Mouse (Mus musculus): Measurements from ENCODE around the gene Myo1c. TPM values are rescaled to one million over a fixed set of nuclear protein-coding genes. Genes with fewer than 3 reads are reported as not detected.
A peak's percentile ranks its signal among the peaks of the same experiment; 100 is the strongest.

Gene Myo1c
- polyA plus RNA-seq, 1 experiment: 177 TPM

- TF ChIP-seq TCF12 (IDR thresholded peaks at IDR 0.05; ENCODE audit: insufficient read depth, poor library complexity, severe bottlenecking): no peak
- TF ChIP-seq MYOG (IDR thresholded peaks at IDR 0.05; ENCODE audit: control insufficient read depth in 1 of 3, insufficient read depth in 1 of 3, insufficient read length in 2 of 3, low read depth in 2 of 3): peak in 1 of 3 experiments; percentile 24
- no peak for TF ChIP-seq CEBPB (IDR thresholded peaks at IDR 0.05; ENCODE audit: insufficient read depth, poor library complexity, severe bottlenecking)
- TF ChIP-seq E2F4 (IDR thresholded peaks at IDR 0.05; ENCODE audit: insufficient read depth): peak; percentile 7
- peak; percentile 31 for TF ChIP-seq SRF (IDR thresholded peaks at IDR 0.05; ENCODE audit: control insufficient read depth, insufficient read length, low read depth)
- peak; percentile 99 for TF ChIP-seq POLR2AphosphoS2 (IDR thresholded peaks at IDR 0.05; ENCODE audit: insufficient read length, low read depth)
- TF ChIP-seq MAX (IDR thresholded peaks at IDR 0.05; ENCODE audit: low read depth): no peak
- TF ChIP-seq USF1 (IDR thresholded peaks at IDR 0.05; ENCODE audit: low read depth): no peak
- peak; percentile 93 for TF ChIP-seq POLR2A (IDR thresholded peaks at IDR 0.05; ENCODE audit: insufficient read length, low read depth)
- peak; percentile 16 for TF ChIP-seq REST (IDR thresholded peaks at IDR 0.05; ENCODE audit: insufficient read depth, insufficient read length)
- peak in 1 of 3 experiments; percentile 31 for TF ChIP-seq MYOD1 (IDR thresholded peaks at IDR 0.05; ENCODE audit: control insufficient read depth in 1 of 3, insufficient read length in 2 of 3, low read depth in 2 of 3)
- TF ChIP-seq TCF3 (IDR thresholded peaks at IDR 0.05; ENCODE audit: insufficient read length, low read depth): no peak
- Histone ChIP-seq H3K36me3 (ENCODE audit: control insufficient read depth, insufficient read depth) (peaks cover 9% of the 10 kb centered on the region), H3ac (ENCODE audit: control insufficient read depth, insufficient read length) (peak within 1 kb of the TSS; percentile 69), H3K4me2 (ENCODE audit: low read depth) (peak within 1 kb of the TSS; percentile 96), H3K27me3 (ENCODE audit: control insufficient read depth, insufficient read depth, insufficient read length) (no peaks in the 10 kb centered on the region), H3K79me2 (ENCODE audit: control insufficient read depth, insufficient read depth) (no peaks in the 10 kb centered on the region), H3K4me3 (peak within 1 kb of the TSS; percentile 76)
These were observed 19.6 kb upstream of the Myo1c start, which contains the start of gene Inpp5k for GRCm38 (mm10) chr11:75630645-75631229. Gene Inpp5k, plus strand, starts transcription at chr11:75630988.

GRCm38 (mm10) chr11:75631561-75632225 is 18.6 kb upstream of the Myo1c start:
- peak overlapping the region; percentile 76 for H3K4me3 ChIP-seq
- TF ChIP-seq CEBPB (IDR thresholded peaks at IDR 0.05; ENCODE audit: insufficient read depth, poor library complexity, severe bottlenecking) (no peak), MYOG (IDR thresholded peaks at IDR 0.05; ENCODE audit: control insufficient read depth in 1 of 3, insufficient read depth in 1 of 3, insufficient read length in 2 of 3, low read depth in 2 of 3) (no peak), TCF3 (IDR thresholded peaks at IDR 0.05; ENCODE audit: insufficient read length, low read depth) (no peak), E2F4 (IDR thresholded peaks at IDR 0.05; ENCODE audit: insufficient read depth) (no peak), REST (IDR thresholded peaks at IDR 0.05; ENCODE audit: insufficient read depth, insufficient read length) (no peak), MAX (IDR thresholded peaks at IDR 0.05; ENCODE audit: low read depth) (no peak), SRF (IDR thresholded peaks at IDR 0.05; ENCODE audit: control insufficient read depth, insufficient read length, low read depth) (no peak), USF1 (IDR thresholded peaks at IDR 0.05; ENCODE audit: low read depth) (no peak), MYOD1 (IDR thresholded peaks at IDR 0.05; ENCODE audit: control insufficient read depth in 1 of 3, insufficient read length in 2 of 3, low read depth in 2 of 3) (no peak), TCF12 (IDR thresholded peaks at IDR 0.05; ENCODE audit: insufficient read depth, poor library complexity, severe bottlenecking) (no peak), POLR2A (IDR thresholded peaks at IDR 0.05; ENCODE audit: insufficient read length, low read depth) (no peak), POLR2AphosphoS2 (IDR thresholded peaks at IDR 0.05; ENCODE audit: insufficient read length, low read depth) (no peak)
- H3ac ChIP-seq (ENCODE audit: control insufficient read depth, insufficient read length): peak overlapping the region; percentile 69
- H3K4me2 ChIP-seq (ENCODE audit: low read depth): peak overlapping the region; percentile 82
- no peaks in the 10 kb centered on the region for H3K27me3 ChIP-seq (ENCODE audit: control insufficient read depth, insufficient read depth, insufficient read length)
- peaks cover 13% of the 10 kb centered on the region for H3K36me3 ChIP-seq (ENCODE audit: control insufficient read depth, insufficient read depth)
- no peaks in the 10 kb centered on the region for H3K79me2 ChIP-seq (ENCODE audit: control insufficient read depth, insufficient read depth)

GRCm38 (mm10) chr11:75632921-75633320 is 17.4 kb upstream of the Myo1c start:
- Histone ChIP-seq H3K79me2 (ENCODE audit: control insufficient read depth, insufficient read depth) (no peaks in the 10 kb centered on the region), H3K27me3 (ENCODE audit: control insufficient read depth, insufficient read depth, insufficient read length) (no peaks in the 10 kb centered on the region), H3K36me3 (ENCODE audit: control insufficient read depth, insufficient read depth) (peaks cover 7% of the 10 kb centered on the region), H3K4me3 (no peak overlapping the region), H3ac (ENCODE audit: control insufficient read depth, insufficient read length) (no peak overlapping the region), H3K4me2 (ENCODE audit: low read depth) (no peak overlapping the region)
- TF ChIP-seq MYOG (IDR thresholded peaks at IDR 0.05; ENCODE audit: control insufficient read depth in 1 of 3, insufficient read depth in 1 of 3, insufficient read length in 2 of 3, low read depth in 2 of 3) (no peak), USF1 (IDR thresholded peaks at IDR 0.05; ENCODE audit: low read depth) (no peak), POLR2A (IDR thresholded peaks at IDR 0.05; ENCODE audit: insufficient read length, low read depth) (no peak), SRF (IDR thresholded peaks at IDR 0.05; ENCODE audit: control insufficient read depth, insufficient read length, low read depth) (no peak), E2F4 (IDR thresholded peaks at IDR 0.05; ENCODE audit: insufficient read depth) (no peak), POLR2AphosphoS2 (IDR thresholded peaks at IDR 0.05; ENCODE audit: insufficient read length, low read depth) (no peak), MAX (IDR thresholded peaks at IDR 0.05; ENCODE audit: low read depth) (no peak), REST (IDR thresholded peaks at IDR 0.05; ENCODE audit: insufficient read depth, insufficient read length) (no peak), TCF3 (IDR thresholded peaks at IDR 0.05; ENCODE audit: insufficient read length, low read depth) (no peak), TCF12 (IDR thresholded peaks at IDR 0.05; ENCODE audit: insufficient read depth, poor library complexity, severe bottlenecking) (no peak), CEBPB (IDR thresholded peaks at IDR 0.05; ENCODE audit: insufficient read depth, poor library complexity, severe bottlenecking) (no peak), MYOD1 (IDR thresholded peaks at IDR 0.05; ENCODE audit: control insufficient read depth in 1 of 3, insufficient read length in 2 of 3, low read depth in 2 of 3) (no peak)

GRCm38 (mm10) chr11:75634801-75635200 is 15.5 kb upstream of the Myo1c start:
- TF ChIP-seq REST (IDR thresholded peaks at IDR 0.05; ENCODE audit: insufficient read depth, insufficient read length): no peak
- no peak for TF ChIP-seq SRF (IDR thresholded peaks at IDR 0.05; ENCODE audit: control insufficient read depth, insufficient read length, low read depth)
- no peak for TF ChIP-seq E2F4 (IDR thresholded peaks at IDR 0.05; ENCODE audit: insufficient read depth)
- no peak for TF ChIP-seq MYOD1 (IDR thresholded peaks at IDR 0.05; ENCODE audit: control insufficient read depth in 1 of 3, insufficient read length in 2 of 3, low read depth in 2 of 3)
- TF ChIP-seq MAX (IDR thresholded peaks at IDR 0.05; ENCODE audit: low read depth): no peak
- no peak for TF ChIP-seq USF1 (IDR thresholded peaks at IDR 0.05; ENCODE audit: low read depth)
- no peak for TF ChIP-seq MYOG (IDR thresholded peaks at IDR 0.05; ENCODE audit: control insufficient read depth in 1 of 3, insufficient read depth in 1 of 3, insufficient read length in 2 of 3, low read depth in 2 of 3)
- no peak for TF ChIP-seq CEBPB (IDR thresholded peaks at IDR 0.05; ENCODE audit: insufficient read depth, poor library complexity, severe bottlenecking)
- no peak for TF ChIP-seq POLR2AphosphoS2 (IDR thresholded peaks at IDR 0.05; ENCODE audit: insufficient read length, low read depth)
- no peak for TF ChIP-seq POLR2A (IDR thresholded peaks at IDR 0.05; ENCODE audit: insufficient read length, low read depth)
- no peak for TF ChIP-seq TCF12 (IDR thresholded peaks at IDR 0.05; ENCODE audit: insufficient read depth, poor library complexity, severe bottlenecking)
- TF ChIP-seq TCF3 (IDR thresholded peaks at IDR 0.05; ENCODE audit: insufficient read length, low read depth): no peak
- Histone ChIP-seq H3K27me3 (ENCODE audit: control insufficient read depth, insufficient read depth, insufficient read length) (no peaks in the 10 kb centered on the region), H3K4me2 (ENCODE audit: low read depth) (no peak overlapping the region), H3K36me3 (ENCODE audit: control insufficient read depth, insufficient read depth) (peaks cover 7% of the 10 kb centered on the region), H3ac (ENCODE audit: control insufficient read depth, insufficient read length) (no peak overlapping the region), H3K79me2 (ENCODE audit: control insufficient read depth, insufficient read depth) (no peaks in the 10 kb centered on the region), H3K4me3 (no peak overlapping the region)
